Mouse (Mus musculus): Measurements from ENCODE around the gene Gal3st4. TPM values are rescaled to one million over a fixed set of nuclear protein-coding genes. Genes with fewer than 3 reads are reported as not detected.

Gal3st4 gene
- polyA plus RNA-seq, 1 experiment from 2014 or later, result 5.2 TPM

GRCm38 (mm10) chr5:138260051-138260450 lies 12.6 kb downstream of the Gal3st4 start:
- peaks cover 41% of the 10 kb centered on the region for H3K36me3 ChIP-seq

GRCm38 (mm10) chr5:138258993-138259392 lies 13.6 kb downstream of the Gal3st4 start:
- H3K27ac ChIP-seq (replicated peaks), result no peak overlapping the region
- no peak overlapping the region for H3K4me3 ChIP-seq
- H3K4me1 ChIP-seq, result peaks cover 26% of the 10 kb centered on the region
- no peak overlapping the region for H3K9ac ChIP-seq (replicated peaks)
- WGBS, result 82% methylated on average over 7 of the region's 7 CpGs
- no peaks in the 10 kb centered on the region for H3K27me3 ChIP-seq
- H3K9me3 ChIP-seq, result no peaks in the 10 kb centered on the region
- no peak overlapping the region for H3K4me2 ChIP-seq (replicated peaks)
- H3K36me3 ChIP-seq, result peaks cover 41% of the 10 kb centered on the region
- ATAC-seq (ENCODE audit: low FRiP score, low read depth), result no peak

More at GRCm38 (mm10) chr5:138260051-138260450, 12.6 kb downstream of the Gal3st4 start:
- Histone ChIP-seq H3K4me1 (peaks cover 31% of the 10 kb centered on the region), H3K9ac (replicated peaks) (no peak overlapping the region), H3K9me3 (no peaks in the 10 kb centered on the region), H3K27me3 (no peaks in the 10 kb centered on the region), H3K27ac (replicated peaks) (no peak overlapping the region), H3K4me3 (no peak overlapping the region), H3K4me2 (replicated peaks) (no peak overlapping the region)
- no peak for ATAC-seq (ENCODE audit: low FRiP score, low read depth)
- WGBS, result 86% methylated on average over 10 of the region's 10 CpGs

- H3K4me1 ChIP-seq, result peaks cover 26% of the 10 kb centered on the region
- peaks cover 41% of the 10 kb centered on the region for H3K36me3 ChIP-seq
- H3K27me3 ChIP-seq, result no peaks in the 10 kb centered on the region
- H3K4me2 ChIP-seq (replicated peaks), result no peak overlapping the region
- no peak overlapping the region for H3K27ac ChIP-seq (replicated peaks)
- H3K9ac ChIP-seq (replicated peaks), result no peak overlapping the region
- H3K4me3 ChIP-seq, result no peak overlapping the region
- 95% methylated on average over 6 of the region's 6 CpGs for WGBS
- no peak for ATAC-seq (ENCODE audit: low FRiP score, low read depth)
- H3K9me3 ChIP-seq, result no peaks in the 10 kb centered on the region
Observed at GRCm38 (mm10) chr5:138258542-138258941, 14.1 kb downstream of the Gal3st4 start.

GRCm38 (mm10) chr5:138258078-138258477 lies 14.6 kb downstream of the Gal3st4 start:
- Histone ChIP-seq H3K27me3 (no peaks in the 10 kb centered on the region), H3K4me2 (replicated peaks) (no peak overlapping the region), H3K9ac (replicated peaks) (no peak overlapping the region), H3K4me3 (no peak overlapping the region), H3K9me3 (no peaks in the 10 kb centered on the region), H3K36me3 (peaks cover 41% of the 10 kb centered on the region), H3K4me1 (peaks cover 23% of the 10 kb centered on the region), H3K27ac (replicated peaks) (no peak overlapping the region)
- ATAC-seq (ENCODE audit: low FRiP score, low read depth), result no peak
- WGBS, result 90% methylated on average over 3 of the region's 3 CpGs

- ATAC-seq (ENCODE audit: low FRiP score, low read depth), result no peak
- Histone ChIP-seq H3K36me3 (peaks cover 41% of the 10 kb centered on the region), H3K4me1 (peaks cover 18% of the 10 kb centered on the region), H3K4me3 (no peak overlapping the region), H3K4me2 (replicated peaks) (no peak overlapping the region), H3K9me3 (no peaks in the 10 kb centered on the region), H3K9ac (replicated peaks) (no peak overlapping the region), H3K27me3 (no peaks in the 10 kb centered on the region), H3K27ac (replicated peaks) (no peak overlapping the region)
- WGBS, result 93% methylated on average over 4 of the region's 4 CpGs
Observed at GRCm38 (mm10) chr5:138257585-138257978, 15.1 kb downstream of the Gal3st4 start.

- Histone ChIP-seq H3K27me3 (no peaks in the 10 kb centered on the region), H3K27ac (replicated peaks) (no peak overlapping the region), H3K4me2 (replicated peaks) (no peak overlapping the region), H3K9ac (replicated peaks) (no peak overlapping the region), H3K36me3 (peaks cover 41% of the 10 kb centered on the region), H3K9me3 (no peaks in the 10 kb centered on the region), H3K4me1 (peaks cover 14% of the 10 kb centered on the region), H3K4me3 (no peak overlapping the region)
- WGBS, result 89% methylated on average over 10 of the region's 10 CpGs
- no peak for ATAC-seq (ENCODE audit: low FRiP score, low read depth)
Observed at GRCm38 (mm10) chr5:138256966-138257584, 15.6 kb downstream of the Gal3st4 start.

- no peaks in the 10 kb centered on the region for H3K27me3 ChIP-seq
- peak overlapping the region; percentile 73 for H3K4me3 ChIP-seq
- no peak for ATAC-seq (ENCODE audit: low FRiP score, low read depth)
- H3K9me3 ChIP-seq, result no peaks in the 10 kb centered on the region
- peaks cover 31% of the 10 kb centered on the region for H3K36me3 ChIP-seq
- 29% methylated on average over 7 of the region's 7 CpGs for WGBS
- H3K4me1 ChIP-seq, result peaks cover 14% of the 10 kb centered on the region
- peak overlapping the region; percentile 71 for H3K9ac ChIP-seq (replicated peaks)
- H3K4me2 ChIP-seq (replicated peaks), result peak overlapping the region; percentile 83
- peak overlapping the region; percentile 73 for H3K27ac ChIP-seq (replicated peaks)
Observed at GRCm38 (mm10) chr5:138256094-138256467, 16.6 kb downstream of the Gal3st4 start.

- peak within 1 kb of the TSS; percentile 73 for H3K4me3 ChIP-seq
- H3K4me2 ChIP-seq (replicated peaks), result peak within 1 kb of the TSS; percentile 83
- H3K27me3 ChIP-seq, result no peaks in the 10 kb centered on the region
- no peaks in the 10 kb centered on the region for H3K9me3 ChIP-seq
- H3K27ac ChIP-seq (replicated peaks), result peak within 1 kb of the TSS; percentile 73
- under 1% methylated on average over 38 of the region's 38 CpGs for WGBS
- ATAC-seq (ENCODE audit: low FRiP score, low read depth), result peak; percentile 100
- H3K9ac ChIP-seq (replicated peaks), result peak within 1 kb of the TSS; percentile 71
- H3K4me1 ChIP-seq, result peaks cover 14% of the 10 kb centered on the region
- peaks cover 25% of the 10 kb centered on the region for H3K36me3 ChIP-seq
Observed at GRCm38 (mm10) chr5:138255353-138256093, 17.1 kb downstream of the Gal3st4 start, which contains the start of gene Lamtor4. Lamtor4 (plus strand) TSS chr5:138255482.

- H3K27me3 ChIP-seq, result no peaks in the 10 kb centered on the region
- peaks cover 14% of the 10 kb centered on the region for H3K4me1 ChIP-seq
- no peak for ATAC-seq (ENCODE audit: low FRiP score, low read depth)
- no peak overlapping the region for H3K4me3 ChIP-seq
- H3K9me3 ChIP-seq, result no peaks in the 10 kb centered on the region
- H3K27ac ChIP-seq (replicated peaks), result no peak overlapping the region
- WGBS, result 91% methylated on average over 3 of the region's 3 CpGs
- H3K4me2 ChIP-seq (replicated peaks), result no peak overlapping the region
- 0 out of 2 replicates have a peak, but pooled peaks cover 1% of the 10 kb centered on the region for H3K36me3 ChIP-seq
- H3K9ac ChIP-seq (replicated peaks), result no peak overlapping the region
Observed at GRCm38 (mm10) chr5:138253061-138253460, 19.6 kb downstream of the Gal3st4 start.

- Histone ChIP-seq H3K27ac (replicated peaks) (no peak overlapping the region), H3K4me3 (no peak overlapping the region), H3K9ac (replicated peaks) (no peak overlapping the region), H3K9me3 (no peaks in the 10 kb centered on the region), H3K36me3 (no peaks in the 10 kb centered on the region), H3K4me1 (peaks cover 7% of the 10 kb centered on the region), H3K27me3 (no peaks in the 10 kb centered on the region), H3K4me2 (replicated peaks) (no peak overlapping the region)
- WGBS, result 85% methylated on average over 12 of the region's 12 CpGs
- ATAC-seq (ENCODE audit: low FRiP score, low read depth), result no peak
Observed at GRCm38 (mm10) chr5:138251144-138251543, 21.5 kb downstream of the Gal3st4 start.

GRCm38 (mm10) chr5:138241511-138241910 lies 31.1 kb downstream of the Gal3st4 start:
- no peak for ATAC-seq (ENCODE audit: low FRiP score, low read depth)
- H3K36me3 ChIP-seq, result no peaks in the 10 kb centered on the region
- H3K9me3 ChIP-seq, result no peaks in the 10 kb centered on the region
- H3K4me3 ChIP-seq, result no peak overlapping the region
- H3K9ac ChIP-seq (replicated peaks), result no peak overlapping the region
- H3K4me2 ChIP-seq (replicated peaks), result no peak overlapping the region
- H3K4me1 ChIP-seq, result no peaks in the 10 kb centered on the region
- H3K27me3 ChIP-seq, result no peaks in the 10 kb centered on the region
- WGBS, result 49% methylated on average over 2 of the region's 2 CpGs
- H3K27ac ChIP-seq (replicated peaks), result no peak overlapping the region

GRCm38 (mm10) chr5:138234224-138234623 lies 38.4 kb downstream of the Gal3st4 start:
- H3K4me3 ChIP-seq, result no peak overlapping the region

More at GRCm38 (mm10) chr5:138234224-138234623, 38.4 kb downstream of the Gal3st4 start:
- no peak overlapping the region for H3K9ac ChIP-seq (replicated peaks)
- no peaks in the 10 kb centered on the region for H3K27me3 ChIP-seq
- no peak for ATAC-seq (ENCODE audit: low FRiP score, low read depth)
- no peaks in the 10 kb centered on the region for H3K4me1 ChIP-seq
- H3K4me2 ChIP-seq (replicated peaks), result no peak overlapping the region
- H3K36me3 ChIP-seq, result no peaks in the 10 kb centered on the region
- H3K9me3 ChIP-seq, result no peaks in the 10 kb centered on the region
- H3K27ac ChIP-seq (replicated peaks), result no peak overlapping the region
